Mouse (Mus musculus): ENCODE data around the gene Mocs1. TPM values are rescaled to one million over a fixed set of nuclear protein-coding genes. Genes with fewer than 3 reads are reported as not detected.
A peak's percentile ranks its signal among the peaks of the same experiment; 100 is the strongest.

The Mocs1 gene
- polyA plus RNA-seq, 1 experiment, result 73.1 TPM

DNA sequence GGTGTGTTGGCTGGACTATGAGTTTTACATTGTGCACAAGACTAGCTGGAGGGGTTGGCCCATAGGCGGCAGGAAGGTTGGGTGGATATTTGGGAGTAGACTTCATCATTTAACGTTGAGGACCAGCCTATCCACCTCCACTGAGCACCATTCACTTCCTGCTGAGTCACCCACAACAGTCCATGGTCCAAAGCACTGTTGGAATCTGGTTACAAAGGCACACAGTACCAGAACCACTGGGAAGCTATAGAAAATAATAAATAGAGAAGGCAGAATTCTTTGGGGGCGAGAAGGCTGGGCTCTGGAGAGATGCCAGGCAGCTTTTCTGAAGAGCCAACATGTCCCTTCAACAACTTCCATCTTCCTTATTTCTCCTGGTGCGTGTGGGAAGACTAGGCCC lies 28.2 kb downstream of the Mocs1 start:
- TF ChIP-seq POLR2A (IDR thresholded peaks at IDR 0.05; ENCODE audit: low read depth, low read length), result no peak
- TF ChIP-seq CTCF (IDR thresholded peaks at IDR 0.05; ENCODE audit: extremely low read depth, insufficient read length, insufficient replicate concordance, low read depth, low read length), result no peak
- Histone ChIP-seq H3K27me3 (ENCODE audit: control insufficient read depth, insufficient read depth, low read length) (no peaks in the 10 kb centered on the region), H3K4me3 (ENCODE audit: low read depth, low read length) (no peak overlapping the region), H3K27ac (ENCODE audit: insufficient read depth, low read depth, low read length) (no peak overlapping the region), H3K36me3 (ENCODE audit: control insufficient read depth, insufficient read depth, low read length) (peaks cover 15% of the 10 kb centered on the region), H3K4me1 (ENCODE audit: control insufficient read depth, insufficient read depth, insufficient read length, low read length) (peaks cover 38% of the 10 kb centered on the region)
- whole genome bisulfite sequencing, result 60% methylated on average over 4 of the region's 4 CpGs

DNA sequence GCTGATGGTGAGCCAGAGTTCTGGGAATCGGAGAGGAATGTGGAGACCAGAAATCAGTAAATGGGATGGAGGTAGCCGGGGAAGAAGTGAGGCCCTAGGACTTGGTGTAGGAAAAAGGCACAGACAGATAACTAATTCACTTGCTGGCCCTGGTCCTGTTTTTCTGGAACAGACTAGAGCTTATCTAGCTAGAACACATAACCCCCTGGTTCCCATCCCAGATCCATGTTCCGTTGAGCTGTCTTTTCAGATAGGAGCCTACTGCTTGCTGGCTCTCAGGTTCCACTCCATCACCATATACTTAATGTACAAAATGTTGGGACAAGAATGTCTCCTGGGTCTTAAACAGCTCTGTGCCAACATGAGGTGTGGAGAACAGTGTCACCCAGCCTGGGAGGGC lies 29.7 kb downstream of the Mocs1 start:
- Histone ChIP-seq H3K4me3 (ENCODE audit: low read depth, low read length) (no peak overlapping the region), H3K27ac (ENCODE audit: insufficient read depth, low read depth, low read length) (no peak overlapping the region), H3K4me1 (ENCODE audit: control insufficient read depth, insufficient read depth, insufficient read length, low read length) (peaks cover 24% of the 10 kb centered on the region), H3K36me3 (ENCODE audit: control insufficient read depth, insufficient read depth, low read length) (peaks cover 13% of the 10 kb centered on the region), H3K27me3 (ENCODE audit: control insufficient read depth, insufficient read depth, low read length) (no peaks in the 10 kb centered on the region)
- TF ChIP-seq POLR2A (IDR thresholded peaks at IDR 0.05; ENCODE audit: low read depth, low read length), result no peak
- no peak for TF ChIP-seq CTCF (IDR thresholded peaks at IDR 0.05; ENCODE audit: extremely low read depth, insufficient read length, insufficient replicate concordance, low read depth, low read length)
- WGBS, result 91% methylated on average over 3 of the region's 3 CpGs

DNA sequence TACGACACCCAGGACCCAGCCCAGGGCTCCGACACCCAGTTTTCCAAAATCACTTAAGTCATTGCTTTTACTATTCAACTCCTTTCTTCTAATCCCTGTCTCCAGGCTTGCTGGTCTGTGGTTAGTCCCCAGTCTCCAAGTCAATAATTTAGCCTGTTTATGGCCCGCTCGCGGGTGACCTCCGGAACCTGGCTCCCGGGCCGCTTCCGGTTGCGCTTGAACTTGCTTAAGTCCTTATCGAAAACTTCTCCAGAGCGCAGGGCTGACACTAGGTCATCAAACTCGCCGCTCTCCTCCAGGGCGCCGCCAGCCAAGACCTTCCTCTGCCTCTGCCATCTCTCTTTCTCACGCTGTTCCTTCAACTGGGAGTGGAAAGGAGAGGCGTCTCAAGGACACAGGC lies 30.2 kb downstream of the Mocs1 start:
- H3K4me3 ChIP-seq (ENCODE audit: low read depth, low read length), result no peak overlapping the region
- no peak overlapping the region for H3K27ac ChIP-seq (ENCODE audit: insufficient read depth, low read depth, low read length)
- TF ChIP-seq CTCF (IDR thresholded peaks at IDR 0.05; ENCODE audit: extremely low read depth, insufficient read length, insufficient replicate concordance, low read depth, low read length), result no peak
- no peak for TF ChIP-seq POLR2A (IDR thresholded peaks at IDR 0.05; ENCODE audit: low read depth, low read length)
- no peaks in the 10 kb centered on the region for H3K27me3 ChIP-seq (ENCODE audit: control insufficient read depth, insufficient read depth, low read length)
- H3K36me3 ChIP-seq (ENCODE audit: control insufficient read depth, insufficient read depth, low read length), result peaks cover 13% of the 10 kb centered on the region
- H3K4me1 ChIP-seq (ENCODE audit: control insufficient read depth, insufficient read depth, insufficient read length, low read length), result peaks cover 23% of the 10 kb centered on the region
- 65% methylated on average over 18 of the region's 18 CpGs for WGBS

DNA sequence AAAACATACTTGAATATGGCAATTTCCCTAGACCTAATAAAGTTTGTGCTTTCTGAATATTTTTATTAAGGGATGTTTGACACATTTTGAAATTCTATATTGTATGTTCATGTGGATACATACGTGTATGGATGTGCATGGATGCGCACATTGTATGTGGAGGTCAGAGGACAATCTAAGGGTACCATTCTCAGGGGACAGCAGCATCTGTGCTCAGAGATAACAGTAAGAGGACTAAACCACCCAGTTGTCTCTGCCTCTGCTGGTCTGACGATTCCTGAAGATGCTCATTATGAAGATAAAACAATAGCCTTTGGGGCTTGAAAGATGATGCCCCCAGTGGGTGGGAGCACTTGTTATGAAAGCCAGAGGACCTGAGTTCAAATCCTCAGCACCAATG lies 36.7 kb downstream of the Mocs1 start:
- no peaks in the 10 kb centered on the region for H3K36me3 ChIP-seq (ENCODE audit: control insufficient read depth, insufficient read depth, low read length)
- H3K4me3 ChIP-seq (ENCODE audit: low read depth, low read length), result no peak overlapping the region
- no peaks in the 10 kb centered on the region for H3K27me3 ChIP-seq (ENCODE audit: control insufficient read depth, insufficient read depth, low read length)
- no peaks in the 10 kb centered on the region for H3K4me1 ChIP-seq (ENCODE audit: control insufficient read depth, insufficient read depth, insufficient read length, low read length)
- H3K27ac ChIP-seq (ENCODE audit: insufficient read depth, low read depth, low read length), result no peak overlapping the region
- TF ChIP-seq CTCF (IDR thresholded peaks at IDR 0.05; ENCODE audit: extremely low read depth, insufficient read length, insufficient replicate concordance, low read depth, low read length), result no peak
- TF ChIP-seq POLR2A (IDR thresholded peaks at IDR 0.05; ENCODE audit: low read depth, low read length), result no peak
- WGBS, result 86% methylated on average over 3 of the region's 3 CpGs

DNA sequence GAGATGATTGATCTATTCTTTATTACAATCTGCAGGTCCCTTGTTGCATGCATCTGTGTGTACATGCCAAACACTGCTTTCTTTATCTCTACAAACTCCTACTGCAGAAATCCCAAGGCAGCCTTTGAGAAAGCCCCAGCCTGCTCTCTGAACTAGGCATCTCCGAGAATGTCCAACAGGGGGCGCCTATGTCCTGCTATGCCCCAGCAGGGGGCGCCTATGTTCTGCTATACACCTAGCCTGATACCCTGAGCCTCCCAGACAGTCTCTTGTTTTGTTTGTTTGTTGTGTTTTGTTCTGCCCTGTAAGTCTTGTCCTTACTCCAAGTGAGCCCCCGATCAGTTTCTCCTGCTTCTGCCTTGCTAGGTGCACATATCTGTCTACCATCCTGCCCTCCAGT lies 40.1 kb downstream of the Mocs1 start:
- H3K4me3 ChIP-seq (ENCODE audit: low read depth, low read length), result no peak overlapping the region
- no peaks in the 10 kb centered on the region for H3K36me3 ChIP-seq (ENCODE audit: control insufficient read depth, insufficient read depth, low read length)
- WGBS, result 26% methylated on average over 4 of the region's 4 CpGs
- H3K27ac ChIP-seq (ENCODE audit: insufficient read depth, low read depth, low read length), result no peak overlapping the region
- peak; percentile 99; the same call in 1 of the 2 replicates for TF ChIP-seq CTCF (IDR thresholded peaks at IDR 0.05; ENCODE audit: extremely low read depth, insufficient read length, insufficient replicate concordance, low read depth, low read length)
- TF ChIP-seq POLR2A (IDR thresholded peaks at IDR 0.05; ENCODE audit: low read depth, low read length), result no peak
- no peaks in the 10 kb centered on the region for H3K27me3 ChIP-seq (ENCODE audit: control insufficient read depth, insufficient read depth, low read length)
- H3K4me1 ChIP-seq (ENCODE audit: control insufficient read depth, insufficient read depth, insufficient read length, low read length), result no peaks in the 10 kb centered on the region

DNA sequence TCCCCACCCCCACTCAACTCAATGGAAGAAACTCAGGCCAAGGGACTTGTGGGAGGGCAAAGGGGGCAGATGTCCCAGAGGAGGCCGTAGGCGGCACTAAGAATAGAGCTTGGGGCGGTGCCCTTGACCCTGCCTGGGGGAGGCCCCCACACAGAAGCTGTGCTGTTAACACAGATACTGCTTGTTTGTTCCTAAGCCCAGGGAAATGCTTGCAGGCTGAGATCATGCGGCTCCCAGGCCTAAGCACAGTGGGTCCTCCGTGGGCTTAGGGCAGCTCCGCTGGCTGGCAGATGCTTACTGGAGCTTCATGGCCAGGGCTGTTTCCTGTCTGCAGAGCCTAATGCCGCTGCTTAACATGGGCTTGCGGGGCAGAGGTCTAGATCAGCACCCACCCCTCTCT lies 44.5 kb downstream of the Mocs1 start:
- Histone ChIP-seq H3K36me3 (ENCODE audit: control insufficient read depth, insufficient read depth, low read length) (no peaks in the 10 kb centered on the region), H3K4me1 (ENCODE audit: control insufficient read depth, insufficient read depth, insufficient read length, low read length) (no peaks in the 10 kb centered on the region), H3K4me3 (ENCODE audit: low read depth, low read length) (no peak overlapping the region), H3K27ac (ENCODE audit: insufficient read depth, low read depth, low read length) (no peak overlapping the region), H3K27me3 (ENCODE audit: control insufficient read depth, insufficient read depth, low read length) (no peaks in the 10 kb centered on the region)
- no peak for TF ChIP-seq POLR2A (IDR thresholded peaks at IDR 0.05; ENCODE audit: low read depth, low read length)
- TF ChIP-seq CTCF (IDR thresholded peaks at IDR 0.05; ENCODE audit: extremely low read depth, insufficient read length, insufficient replicate concordance, low read depth, low read length), result no peak
- 71% methylated on average over 8 of the region's 8 CpGs for WGBS

DNA sequence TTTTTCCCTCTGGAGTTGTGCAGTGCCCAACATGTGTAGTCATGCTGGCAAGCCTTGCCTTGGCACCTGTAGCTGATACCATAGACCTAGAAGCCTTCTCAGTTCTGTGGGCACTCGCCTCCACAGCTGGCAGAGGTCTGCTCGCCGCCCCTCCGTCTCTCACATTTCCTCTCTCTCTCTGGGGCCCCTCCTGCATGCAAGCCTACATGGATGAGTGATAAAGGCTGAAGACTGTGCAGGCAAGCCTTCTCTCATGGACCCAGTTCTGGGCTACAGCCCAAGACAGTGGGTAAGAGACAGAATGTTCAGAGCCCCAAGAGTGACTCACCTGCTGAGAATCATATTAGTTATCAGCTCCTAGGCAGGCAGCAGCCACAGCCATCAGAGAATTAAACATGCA lies 45.9 kb downstream of the Mocs1 start:
- 90% methylated on average over 4 of the region's 4 CpGs for WGBS
- Histone ChIP-seq H3K4me1 (ENCODE audit: control insufficient read depth, insufficient read depth, insufficient read length, low read length) (no peaks in the 10 kb centered on the region), H3K36me3 (ENCODE audit: control insufficient read depth, insufficient read depth, low read length) (no peaks in the 10 kb centered on the region), H3K4me3 (ENCODE audit: low read depth, low read length) (no peak overlapping the region), H3K27me3 (ENCODE audit: control insufficient read depth, insufficient read depth, low read length) (no peaks in the 10 kb centered on the region), H3K27ac (ENCODE audit: insufficient read depth, low read depth, low read length) (no peak overlapping the region)
- TF ChIP-seq CTCF (IDR thresholded peaks at IDR 0.05; ENCODE audit: extremely low read depth, insufficient read length, insufficient replicate concordance, low read depth, low read length), result no peak
- no peak for TF ChIP-seq POLR2A (IDR thresholded peaks at IDR 0.05; ENCODE audit: low read depth, low read length)

DNA sequence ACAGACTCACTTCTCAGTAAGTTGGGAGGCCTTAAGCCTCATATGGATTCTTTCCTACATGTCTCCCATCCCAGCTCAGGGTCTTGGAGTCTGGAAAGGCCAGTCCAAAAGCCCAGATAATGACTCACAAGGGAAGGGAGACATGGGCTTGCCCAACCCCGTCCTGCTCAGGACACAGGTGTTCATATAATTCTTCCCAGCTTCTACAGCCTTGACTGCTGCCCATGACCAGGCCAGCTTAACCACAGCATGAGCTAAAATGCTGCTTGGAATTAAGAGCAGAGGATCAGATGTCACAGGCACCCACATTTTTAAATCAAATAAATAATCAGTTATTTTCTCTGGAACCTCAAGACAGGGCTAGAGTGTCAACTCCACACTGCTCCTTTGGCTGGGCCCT lies 47.0 kb downstream of the Mocs1 start:
- no peaks in the 10 kb centered on the region for H3K36me3 ChIP-seq (ENCODE audit: control insufficient read depth, insufficient read depth, low read length)
- TF ChIP-seq POLR2A (IDR thresholded peaks at IDR 0.05; ENCODE audit: low read depth, low read length), result no peak
- TF ChIP-seq CTCF (IDR thresholded peaks at IDR 0.05; ENCODE audit: extremely low read depth, insufficient read length, insufficient replicate concordance, low read depth, low read length), result no peak
- H3K27me3 ChIP-seq (ENCODE audit: control insufficient read depth, insufficient read depth, low read length), result no peaks in the 10 kb centered on the region
- H3K4me1 ChIP-seq (ENCODE audit: control insufficient read depth, insufficient read depth, insufficient read length, low read length), result no peaks in the 10 kb centered on the region
- 78% methylated on average over 1 of the region's 1 CpGs for WGBS
- H3K4me3 ChIP-seq (ENCODE audit: low read depth, low read length), result no peak overlapping the region
- H3K27ac ChIP-seq (ENCODE audit: insufficient read depth, low read depth, low read length), result no peak overlapping the region
